Mouse (Mus musculus): ENCODE measurements around the gene Top2a. TPM values are rescaled to one million over a fixed set of nuclear protein-coding genes. Genes with fewer than 3 reads are reported as not detected.
A peak's percentile ranks its signal among the peaks of the same experiment; 100 is the strongest.

Top2a gene
- polyA plus RNA-seq, 1 experiment from 2014 or later: 196 TPM

DNA sequence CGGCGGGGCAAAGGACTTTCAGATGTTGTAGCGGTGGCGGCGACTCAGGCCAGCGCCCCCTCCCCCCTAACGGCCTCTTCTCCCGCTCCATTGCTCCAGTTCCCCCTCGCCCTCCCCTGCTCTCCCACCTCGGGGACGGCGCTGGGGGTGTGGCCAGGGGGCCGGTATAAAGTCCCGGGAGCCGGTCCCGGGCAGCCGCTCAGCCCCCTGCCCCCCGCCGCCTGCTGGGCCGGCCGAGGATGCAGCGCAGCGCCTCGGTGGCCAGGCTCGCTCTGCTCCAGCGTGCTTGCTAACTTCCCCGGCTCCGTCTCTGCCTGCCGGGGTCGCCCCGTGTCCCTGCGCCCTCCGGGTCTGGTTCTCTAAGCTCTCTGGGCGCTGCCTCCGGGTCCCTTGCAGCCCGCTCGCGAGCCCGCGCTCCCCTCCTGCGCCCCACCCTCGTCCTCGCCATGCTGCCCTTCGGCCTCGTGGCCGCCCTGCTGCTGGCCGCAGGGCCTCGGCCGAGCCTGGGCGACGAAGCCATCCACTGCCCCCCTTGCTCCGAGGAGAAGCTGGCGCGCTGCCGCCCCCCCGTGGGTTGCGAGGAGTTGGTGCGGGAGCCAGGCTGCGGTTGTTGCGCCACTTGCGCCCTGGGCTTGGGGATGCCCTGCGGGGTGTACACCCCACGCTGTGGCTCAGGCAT, 17.2 kb upstream of the Top2a start, which contains the start of gene Igfbp4:
TSS of gene Igfbp4 (plus strand) at position 194 of the 679 bp plus-strand sequence.
- H3K36me3 ChIP-seq: no peaks in the 10 kb centered on the region; the same call in 1 of the 2 replicates
- H3K27ac ChIP-seq (ENCODE audit: poor library complexity, severe bottlenecking): peak within 1 kb of the TSS; percentile 85
- H3K27me3 ChIP-seq (replicated peaks): 0 out of 2 replicates have a peak, but pooled peaks cover 3% of the 10 kb centered on the region
- ATAC-seq (ENCODE audit: insufficient number of reproducible peaks, low FRiP score): peak; percentile 80
- H3K4me1 ChIP-seq (replicated peaks): peaks cover 46% of the 10 kb centered on the region
- peak within 1 kb of the TSS; percentile 86 for H3K9ac ChIP-seq
- under 1% methylated on average over 61 of the region's 63 CpGs for WGBS
- H3K4me3 ChIP-seq: peak within 1 kb of the TSS; percentile 72
- H3K9me3 ChIP-seq (replicated peaks): no peaks in the 10 kb centered on the region
- peak within 1 kb of the TSS; percentile 93 for H3K4me2 ChIP-seq

DNA sequence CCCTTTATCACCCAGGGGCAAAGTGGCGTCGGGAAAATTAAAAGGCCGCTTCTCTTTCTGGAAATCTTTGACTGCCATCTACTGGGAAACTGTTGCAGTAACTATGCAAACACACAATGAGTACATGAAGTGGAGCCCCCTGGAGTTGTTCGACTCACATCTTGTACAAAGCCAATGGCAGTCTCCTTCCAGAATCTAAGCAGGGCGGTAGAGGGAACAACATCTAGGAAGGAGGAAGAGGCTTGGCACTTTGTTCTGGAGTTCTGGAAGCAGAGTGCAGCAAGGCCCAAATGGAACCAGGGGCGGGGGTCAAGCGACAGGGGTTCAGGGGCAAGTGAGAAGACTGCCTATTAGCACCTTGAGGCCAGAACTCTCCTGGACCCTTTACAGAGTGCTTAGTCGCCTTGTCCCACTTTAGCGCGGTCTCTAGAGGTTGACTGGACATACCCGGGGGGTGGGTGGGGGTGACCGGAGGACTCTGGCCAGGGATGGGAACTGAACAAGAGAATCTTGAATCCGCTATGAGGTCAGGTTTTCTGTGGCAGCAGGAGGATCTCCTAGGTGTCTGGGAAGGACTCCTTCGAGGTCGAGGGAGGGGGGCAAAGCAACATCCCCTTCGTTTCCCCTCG, 16.5 kb upstream of the Top2a start:
- Histone ChIP-seq H3K9ac (peak overlapping the region; percentile 86), H3K4me1 (replicated peaks) (peaks cover 40% of the 10 kb centered on the region), H3K4me2 (peak overlapping the region; percentile 93), H3K4me3 (peak overlapping the region; percentile 72), H3K27ac (ENCODE audit: poor library complexity, severe bottlenecking) (peak overlapping the region; percentile 85), H3K27me3 (replicated peaks) (0 out of 2 replicates have a peak, but pooled peaks cover 3% of the 10 kb centered on the region), H3K36me3 (no peaks in the 10 kb centered on the region; the same call in 1 of the 2 replicates), H3K9me3 (replicated peaks) (no peaks in the 10 kb centered on the region)
- ATAC-seq (ENCODE audit: insufficient number of reproducible peaks, low FRiP score): no peak
- 2% methylated on average over 17 of the region's 17 CpGs for WGBS

DNA sequence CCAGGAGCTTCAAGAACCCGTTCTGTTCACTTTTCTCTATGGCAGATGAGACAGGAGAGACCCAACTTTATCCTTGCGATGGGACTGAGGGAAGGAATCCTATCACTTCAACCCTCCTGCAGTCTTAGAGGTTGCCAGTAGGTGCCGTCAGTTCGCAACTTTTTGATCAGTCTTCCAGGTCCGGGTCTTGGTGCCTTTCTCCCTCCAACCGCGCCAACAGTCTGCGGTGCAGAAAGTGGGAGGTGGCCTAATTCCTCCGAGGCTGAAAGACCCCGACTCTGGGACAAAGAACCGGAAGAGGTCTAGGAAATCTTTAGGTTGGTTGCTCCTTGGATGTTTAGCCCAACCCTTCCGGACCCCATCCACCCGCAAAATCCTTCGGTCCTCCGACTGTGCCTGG, 15.8 kb upstream of the Top2a start:
- Histone ChIP-seq H3K9ac (peak overlapping the region; percentile 86; the same call in 1 of the 2 replicates), H3K36me3 (no peaks in the 10 kb centered on the region), H3K9me3 (replicated peaks) (no peaks in the 10 kb centered on the region), H3K27me3 (replicated peaks) (0 out of 2 replicates have a peak, but pooled peaks cover 3% of the 10 kb centered on the region), H3K27ac (ENCODE audit: poor library complexity, severe bottlenecking) (peak overlapping the region; percentile 85), H3K4me2 (peak overlapping the region; percentile 93), H3K4me1 (replicated peaks) (peaks cover 33% of the 10 kb centered on the region), H3K4me3 (peak overlapping the region; percentile 72)
- under 1% methylated on average over 15 of the region's 15 CpGs for WGBS
- ATAC-seq (ENCODE audit: insufficient number of reproducible peaks, low FRiP score): peak; percentile 46; the same call in 1 of the 2 replicates

DNA sequence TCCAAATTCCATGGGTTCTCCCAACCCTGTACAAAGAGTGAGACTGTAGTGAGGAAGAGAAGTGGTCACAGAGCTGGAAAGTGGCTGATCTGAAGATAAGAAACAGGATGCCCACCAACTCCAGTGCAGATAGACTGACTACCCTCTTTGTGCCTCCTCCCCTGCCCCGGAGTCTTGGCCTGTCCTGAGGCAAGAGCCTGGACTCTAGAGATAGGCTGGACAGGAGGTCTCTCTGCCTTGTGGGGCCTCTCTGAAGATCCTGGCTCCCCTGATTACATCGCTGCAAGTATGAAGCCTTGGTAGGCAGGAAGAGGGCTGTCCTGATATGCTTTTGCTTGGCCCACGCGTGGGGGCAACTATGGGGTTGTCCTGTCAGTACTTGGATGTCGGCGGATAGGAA, 12.3 kb upstream of the Top2a start:
- no peak overlapping the region for H3K9ac ChIP-seq
- H3K4me2 ChIP-seq: no peak overlapping the region
- H3K36me3 ChIP-seq: no peaks in the 10 kb centered on the region
- H3K4me1 ChIP-seq (replicated peaks): 0 out of 2 replicates have a peak, but pooled peaks cover 10% of the 10 kb centered on the region
- no peak for ATAC-seq (ENCODE audit: insufficient number of reproducible peaks, low FRiP score)
- peaks cover 3% of the 10 kb centered on the region; the same call in 1 of the 2 replicates for H3K27me3 ChIP-seq (replicated peaks)
- no peaks in the 10 kb centered on the region for H3K9me3 ChIP-seq (replicated peaks)
- 36% methylated on average over 6 of the region's 6 CpGs for WGBS
- no peak overlapping the region for H3K4me3 ChIP-seq
- H3K27ac ChIP-seq (ENCODE audit: poor library complexity, severe bottlenecking): no peak overlapping the region

DNA sequence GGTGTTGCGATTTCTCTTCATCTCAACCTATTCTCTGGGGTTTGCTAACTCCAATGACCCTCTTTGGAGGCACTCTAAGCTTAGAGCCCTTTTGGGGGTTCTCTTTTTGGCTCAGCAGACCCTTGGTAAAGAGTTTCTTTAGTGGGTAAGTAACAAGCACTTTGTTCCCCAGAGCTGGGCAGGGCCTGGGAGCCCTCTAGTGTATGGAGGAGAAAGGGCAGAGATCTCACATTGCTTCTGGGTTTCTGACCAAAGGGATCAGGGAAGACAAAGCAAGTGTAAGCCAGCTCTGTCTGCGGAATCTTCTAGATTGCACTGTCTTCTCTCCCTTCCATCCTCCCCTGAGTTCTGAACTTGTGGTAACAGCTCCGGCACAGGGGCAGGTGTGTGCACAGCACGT, 11.4 kb upstream of the Top2a start:
- Histone ChIP-seq H3K9ac (no peak overlapping the region), H3K27ac (ENCODE audit: poor library complexity, severe bottlenecking) (no peak overlapping the region)
- 61% methylated on average over 4 of the region's 4 CpGs for WGBS

DNA sequence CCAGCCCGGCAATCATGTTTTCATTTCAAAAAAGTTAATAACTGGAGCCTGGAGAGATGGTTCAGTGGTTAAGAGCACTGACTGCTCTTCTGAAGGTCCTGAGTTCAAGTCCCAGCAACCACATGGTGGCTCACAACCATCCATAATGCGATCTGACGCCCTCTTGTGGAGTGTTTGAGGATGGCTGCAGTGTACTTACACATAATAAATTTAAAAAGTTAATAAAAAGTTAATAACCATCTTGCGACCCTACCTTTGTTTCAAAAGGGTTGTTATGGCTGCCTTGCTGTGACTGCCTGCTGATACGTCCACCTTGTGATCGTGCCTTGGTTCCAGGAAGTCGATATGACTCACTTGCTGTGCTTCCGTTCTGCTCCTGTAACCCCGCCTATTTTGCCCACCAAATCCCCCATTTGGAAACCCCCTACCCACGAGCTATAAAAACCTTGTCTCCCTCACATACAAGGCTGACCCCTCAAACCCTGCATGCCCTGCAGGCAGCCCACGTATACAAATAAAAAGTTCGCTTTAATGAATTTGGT, 3.0 kb upstream of the Top2a start:
- ATAC-seq (ENCODE audit: insufficient number of reproducible peaks, low FRiP score): no peak

More for the DNA sequence above, 11.4 kb upstream of the Top2a start:
- Histone ChIP-seq H3K36me3 (no peaks in the 10 kb centered on the region), H3K4me3 (no peak overlapping the region), H3K27me3 (replicated peaks) (peaks cover 3% of the 10 kb centered on the region; the same call in 1 of the 2 replicates), H3K9me3 (replicated peaks) (no peaks in the 10 kb centered on the region), H3K4me2 (no peak overlapping the region), H3K4me1 (replicated peaks) (0 out of 2 replicates have a peak, but pooled peaks cover 7% of the 10 kb centered on the region)
- ATAC-seq (ENCODE audit: insufficient number of reproducible peaks, low FRiP score): no peak

DNA sequence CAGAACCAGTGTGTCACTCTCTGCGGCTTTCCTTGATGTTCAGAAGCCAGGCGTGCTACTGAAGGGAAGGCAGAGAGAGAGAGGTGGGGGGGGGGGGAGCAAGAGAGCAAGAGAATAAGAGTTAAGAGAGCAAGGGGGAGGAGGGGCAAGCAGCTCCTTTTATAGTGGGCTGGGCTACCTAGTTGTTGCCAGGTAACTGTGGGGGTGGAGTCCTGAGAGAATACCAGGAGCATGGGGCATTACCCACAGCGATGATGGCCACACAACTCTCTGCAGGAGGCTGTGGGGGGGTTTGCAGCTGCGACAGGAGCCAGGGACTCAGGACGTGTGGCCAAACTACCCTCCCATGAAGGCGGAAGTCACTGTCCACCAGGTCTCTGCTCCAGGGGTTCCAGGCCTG, 1.9 kb upstream of the Top2a start:
- no peak for ATAC-seq (ENCODE audit: insufficient number of reproducible peaks, low FRiP score)
- H3K4me2 ChIP-seq: no peak overlapping the region
- no peak overlapping the region for H3K9ac ChIP-seq
- H3K36me3 ChIP-seq: peaks cover 11% of the 10 kb centered on the region
- no peak overlapping the region for H3K27ac ChIP-seq (ENCODE audit: poor library complexity, severe bottlenecking)
- 84% methylated on average over 6 of the region's 6 CpGs for WGBS
- H3K4me1 ChIP-seq (replicated peaks): peaks cover 14% of the 10 kb centered on the region
- no peak overlapping the region for H3K4me3 ChIP-seq
- H3K9me3 ChIP-seq (replicated peaks): no peaks in the 10 kb centered on the region
- H3K27me3 ChIP-seq (replicated peaks): no peaks in the 10 kb centered on the region

More for the DNA sequence above, 3.0 kb upstream of the Top2a start:
- H3K36me3 ChIP-seq: peaks cover 1% of the 10 kb centered on the region
- no peaks in the 10 kb centered on the region for H3K9me3 ChIP-seq (replicated peaks)
- H3K4me2 ChIP-seq: no peak overlapping the region
- WGBS: 79% methylated on average over 12 of the region's 12 CpGs
- no peaks in the 10 kb centered on the region for H3K27me3 ChIP-seq (replicated peaks)
- H3K9ac ChIP-seq: no peak overlapping the region
- peaks cover 12% of the 10 kb centered on the region for H3K4me1 ChIP-seq (replicated peaks)
- no peak overlapping the region for H3K4me3 ChIP-seq
- H3K27ac ChIP-seq (ENCODE audit: poor library complexity, severe bottlenecking): no peak overlapping the region

DNA sequence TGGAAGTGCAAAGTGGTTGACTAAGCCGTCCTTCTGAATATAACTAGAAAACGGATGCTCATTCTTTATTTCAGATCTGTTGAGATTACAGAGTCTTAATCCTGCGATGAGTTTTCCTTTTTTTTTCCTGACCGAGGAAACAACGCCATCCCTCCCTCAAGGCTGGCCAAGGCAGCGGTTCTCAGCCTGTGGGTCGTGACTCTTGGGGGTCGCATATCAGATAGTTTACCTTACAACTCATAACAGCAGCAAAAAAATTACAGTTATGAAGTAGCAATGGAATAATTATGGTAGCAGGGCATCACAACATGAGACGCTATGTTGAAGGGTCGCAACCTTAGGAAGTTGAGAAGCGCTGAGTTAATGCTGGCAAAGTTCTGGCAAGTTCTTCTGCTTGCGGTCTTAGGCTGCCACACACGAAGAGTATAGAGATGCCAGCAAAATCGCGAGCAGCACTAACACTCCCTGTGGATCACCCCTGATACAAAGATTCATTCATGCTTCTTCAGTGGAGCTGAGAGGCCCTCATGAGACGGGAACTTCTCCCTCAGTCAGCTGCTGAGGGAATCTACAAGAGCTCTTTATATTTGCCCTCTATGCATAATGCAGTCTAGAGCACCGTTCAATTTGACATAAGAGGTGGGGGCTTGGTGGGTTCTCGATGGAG, 612 bp upstream of the Top2a start:
- Histone ChIP-seq H3K27me3 (replicated peaks) (no peaks in the 10 kb centered on the region), H3K9me3 (replicated peaks) (no peaks in the 10 kb centered on the region), H3K4me3 (peak overlapping the region; percentile 41), H3K4me1 (replicated peaks) (peaks cover 14% of the 10 kb centered on the region), H3K36me3 (peaks cover 24% of the 10 kb centered on the region), H3K27ac (ENCODE audit: poor library complexity, severe bottlenecking) (no peak overlapping the region), H3K9ac (peak overlapping the region; percentile 39; the same call in 1 of the 2 replicates), H3K4me2 (peak overlapping the region; percentile 57)
- no peak for ATAC-seq (ENCODE audit: insufficient number of reproducible peaks, low FRiP score)
- 48% methylated on average over 18 of the region's 18 CpGs for WGBS

DNA sequence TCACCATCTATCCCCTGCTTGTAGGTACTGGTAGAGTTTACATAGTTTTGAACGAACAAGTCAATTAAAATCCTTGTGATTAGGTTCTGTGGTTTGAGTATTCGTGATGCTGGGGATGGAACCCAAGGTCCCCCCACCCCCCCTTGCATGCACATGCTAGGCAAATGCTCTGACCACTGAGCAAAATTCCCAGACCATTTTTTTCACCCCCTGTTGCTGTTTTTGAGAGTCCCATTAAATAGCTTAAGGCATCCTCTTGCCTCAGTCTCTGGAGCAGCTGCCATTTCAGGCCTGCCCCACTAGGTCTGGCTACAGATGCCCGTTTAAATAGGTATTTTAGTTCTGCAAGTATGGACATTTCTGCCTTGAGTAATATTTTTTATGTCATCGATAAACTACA, 895 bp downstream of the Top2a start:
- H3K27ac ChIP-seq (ENCODE audit: poor library complexity, severe bottlenecking): no peak overlapping the region
- peak overlapping the region; percentile 74 for H3K4me3 ChIP-seq

DNA sequence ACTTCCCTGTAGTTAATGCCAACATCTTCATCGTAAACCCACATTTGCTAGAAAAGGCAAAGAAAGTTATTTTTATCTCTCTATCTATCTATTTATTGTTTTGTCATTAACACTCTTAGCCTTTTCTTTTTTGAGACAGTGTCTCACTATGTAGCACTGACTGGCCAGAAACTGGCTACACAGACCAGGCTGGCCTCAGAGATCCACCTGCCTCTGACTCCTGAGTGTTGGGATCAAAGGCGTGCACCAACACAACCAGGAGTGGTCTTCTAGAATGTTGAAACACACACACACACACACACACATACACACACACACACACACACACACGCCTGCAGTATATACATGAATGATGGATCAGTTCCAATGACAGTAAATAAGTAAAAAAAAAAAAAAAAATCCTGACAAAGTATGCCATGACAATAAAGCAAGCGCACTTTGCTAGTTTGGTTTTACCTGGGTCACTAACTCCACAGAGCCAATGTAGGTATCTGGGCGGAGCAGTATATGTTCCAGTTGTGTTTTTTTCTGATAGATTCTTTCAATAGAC, 1.5 kb downstream of the Top2a start:
- no peak for ATAC-seq (ENCODE audit: insufficient number of reproducible peaks, low FRiP score)
- H3K4me2 ChIP-seq: peak overlapping the region; percentile 72
- H3K9me3 ChIP-seq (replicated peaks): no peaks in the 10 kb centered on the region
- H3K27ac ChIP-seq (ENCODE audit: poor library complexity, severe bottlenecking): no peak overlapping the region
- H3K9ac ChIP-seq: no peak overlapping the region; the same call in 1 of the 2 replicates
- H3K27me3 ChIP-seq (replicated peaks): no peaks in the 10 kb centered on the region
- H3K4me1 ChIP-seq (replicated peaks): peaks cover 14% of the 10 kb centered on the region
- H3K4me3 ChIP-seq: peak overlapping the region; percentile 74
- H3K36me3 ChIP-seq: peaks cover 41% of the 10 kb centered on the region
- WGBS: 82% methylated on average over 5 of the region's 5 CpGs

More for the DNA sequence above, 895 bp downstream of the Top2a start:
- Histone ChIP-seq H3K4me2 (peak overlapping the region; percentile 72), H3K4me1 (replicated peaks) (peaks cover 14% of the 10 kb centered on the region), H3K9me3 (replicated peaks) (no peaks in the 10 kb centered on the region), H3K36me3 (peaks cover 35% of the 10 kb centered on the region), H3K27me3 (replicated peaks) (no peaks in the 10 kb centered on the region), H3K9ac (peak overlapping the region; percentile 76)
- no peak for ATAC-seq (ENCODE audit: insufficient number of reproducible peaks, low FRiP score)
- 8% methylated on average over 4 of the region's 4 CpGs for WGBS
